Mouse (Mus musculus): ENCODE measurements around the gene Jph3.

DNA sequence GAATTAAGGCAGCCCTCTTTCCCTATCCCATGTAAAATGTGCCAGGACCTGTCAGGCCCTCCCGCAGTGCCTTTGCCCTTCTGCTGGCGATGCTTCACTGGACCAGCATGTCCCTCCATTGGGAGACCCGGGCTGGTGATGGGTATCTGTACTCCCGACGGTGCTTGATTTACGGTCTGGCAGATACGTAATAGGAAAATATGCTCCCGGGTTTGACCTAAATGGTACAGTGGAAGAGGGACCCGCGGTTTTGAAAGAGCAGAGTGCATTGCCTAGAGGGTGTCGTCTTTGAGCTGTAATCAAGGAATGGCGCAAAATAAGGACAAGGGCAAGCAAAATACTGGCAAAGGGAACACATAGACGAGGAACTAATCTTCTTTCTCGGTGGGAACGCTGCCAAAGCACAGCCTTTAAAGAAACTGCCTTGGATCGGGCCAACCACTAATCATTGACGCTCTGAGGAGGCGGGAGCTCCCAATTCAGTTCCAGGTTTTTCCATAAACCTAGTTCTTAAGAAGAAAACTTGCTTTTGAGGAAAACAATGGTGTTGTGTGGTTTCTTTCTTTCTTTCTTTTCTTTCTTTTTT, 100.4 kb downstream of the Jph3 start:
- TF ChIP-seq POLR2A (IDR thresholded peaks at IDR 0.05; ENCODE audit: low read depth, low read length) = no peak
- TF ChIP-seq CTCF (conservative IDR thresholded peaks at IDR 0.05; ENCODE audit: insufficient read depth, insufficient read length, low read depth, low read length) = no peak

Measured in kidney, adult 2 months (tissue).